Mouse (Mus musculus) adrenal gland, adult 2 months (tissue): Measurements from ENCODE around the gene Dnajc2. TPM values are rescaled to one million over a fixed set of nuclear protein-coding genes. Genes with fewer than 3 reads are reported as not detected.
"Not testable (repeated sequence)": the region's sequence is repeated elsewhere in the genome, so short reads cannot be mapped to it uniquely, and the experiment has no call there.

Source experiments
- DNase-seq: peaks from one replicate; pipeline ENCODE4 v3.0.0; 2021
- polyA plus RNA-seq: library from polyadenylated mRNA; depleted of rRNA; stranded (reverse); fragments of >200 nt; gene quantifications from 2 replicates; pipeline ENCODE4 v1.2.3, GENCODE M21; 2012
- total RNA-seq, 2 experiments: library from RNA; stranded (reverse); gene quantifications; 2 replicates each; pipeline ENCODE4 v1.2.3; 2021

Dnajc2 gene
- total and polyA plus RNA-seq, 3 experiments: 27.6 to 42.7 (median 33.5) TPM

- DNase-seq: no peak
Observed at GRCm38 (mm10) chr5:21743606-21744005, 41.4 kb downstream of the Dnajc2 start.

GRCm38 (mm10) chr5:21739881-21740280 lies 45.2 kb downstream of the Dnajc2 start:
- no peak for DNase-seq

GRCm38 (mm10) chr5:21739120-21739519 lies 45.9 kb downstream of the Dnajc2 start:
- DNase-seq: no peak

GRCm38 (mm10) chr5:21737620-21738019 lies 47.4 kb downstream of the Dnajc2 start:
- DNase-seq: no peak

- peak; percentile 88 for DNase-seq
Observed at GRCm38 (mm10) chr5:21736956-21737585, 48.0 kb downstream of the Dnajc2 start, which contains the start of gene Pmpcb. Gene Pmpcb, plus strand, starts transcription at chr5:21737141.

GRCm38 (mm10) chr5:21736046-21736445 lies 49.0 kb downstream of the Dnajc2 start:
- no peak for DNase-seq

GRCm38 (mm10) chr5:21735584-21735983 lies 49.5 kb downstream of the Dnajc2 start:
- DNase-seq: peak; percentile 87

GRCm38 (mm10) chr5:21735100-21735499 lies 50.0 kb downstream of the Dnajc2 start:
- DNase-seq: no peak

- peak; percentile 91 for DNase-seq
Observed at GRCm38 (mm10) chr5:21732930-21733329, 52.1 kb downstream of the Dnajc2 start.

- no peak for DNase-seq
Observed at GRCm38 (mm10) chr5:21732177-21732911, 52.7 kb downstream of the Dnajc2 start.

- no peak for DNase-seq
Observed at GRCm38 (mm10) chr5:21729107-21729506, 55.9 kb downstream of the Dnajc2 start.

- no peak for DNase-seq
Observed at GRCm38 (mm10) chr5:21724872-21725271, 60.2 kb downstream of the Dnajc2 start.

GRCm38 (mm10) chr5:21724427-21724826 lies 60.6 kb downstream of the Dnajc2 start:
- no peak for DNase-seq

GRCm38 (mm10) chr5:21719209-21719608 lies 65.8 kb downstream of the Dnajc2 start:
- peak; percentile 74 for DNase-seq

GRCm38 (mm10) chr5:21718546-21718945 lies 66.5 kb downstream of the Dnajc2 start:
- DNase-seq: no peak

GRCm38 (mm10) chr5:21717165-21717715 lies 67.8 kb downstream of the Dnajc2 start:
- DNase-seq: no peak

- no peak for DNase-seq
Observed at GRCm38 (mm10) chr5:21714447-21714846, 70.6 kb downstream of the Dnajc2 start.

GRCm38 (mm10) chr5:21712127-21712715 lies 72.8 kb downstream of the Dnajc2 start:
- DNase-seq: no peak

- not testable (repeated sequence) for DNase-seq
Observed at GRCm38 (mm10) chr5:21708011-21708410, 77.0 kb downstream of the Dnajc2 start.
